Mouse (Mus musculus) spleen, adult 2 months (tissue): Measurements from ENCODE around the gene Spata45.

ENCODE experiments used
- CTCF ChIP-seq: fragments of 200-500 bp; IDR thresholded peaks from 2 replicates; pipeline ENCODE4 v1.5.1; 2011; ENCODE audit warnings: mild to moderate bottlenecking, inconsistent platforms; ENCODE audit not compliant: insufficient read depth, insufficient read length, insufficient replicate concordance; ENCODE audit errors: extremely low read depth
- POLR2A ChIP-seq: fragments of 200-500 bp; IDR thresholded peaks from 2 replicates; pipeline ENCODE4 v1.6.1; 2011; ENCODE audit warnings: low read depth, low read length, inconsistent platforms

DNA sequence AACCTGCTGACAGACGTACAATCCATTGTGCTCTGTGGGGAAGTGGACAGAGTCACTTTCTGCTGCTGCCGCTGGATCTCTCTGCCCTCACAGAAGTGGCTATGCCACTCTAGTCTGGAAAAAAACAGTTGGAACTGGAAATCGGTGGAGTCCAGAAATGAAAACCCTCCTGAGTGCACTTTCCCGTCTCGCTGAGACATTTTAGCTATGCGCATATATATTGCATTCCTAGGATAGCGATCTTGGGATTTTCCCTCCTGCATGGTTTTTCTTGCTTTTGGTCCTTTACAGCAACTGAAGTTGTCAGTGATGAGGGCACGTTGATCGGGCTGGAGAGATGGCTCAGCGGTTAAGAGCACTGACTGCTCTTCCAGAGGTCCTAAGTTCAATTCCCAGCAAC, 6.3 kb upstream of the Spata45 start:
- TF ChIP-seq CTCF: no peak
- TF ChIP-seq POLR2A: no peak
